Mouse (Mus musculus) hindbrain, embryonic 11.5 days (tissue): ENCODE measurements around the gene Ift140. TPM values are rescaled to one million over a fixed set of nuclear protein-coding genes. Genes with fewer than 3 reads are reported as not detected.
A peak's percentile ranks its signal among the peaks of the same experiment; 100 is the strongest.

ENCODE experiments used
- ATAC-seq: fragments of 200-750 bp; cut with Nextera tagmentation; 2 replicates; pipeline ENCODE4 v1.8.0; 2017; ENCODE audit warnings: mild to moderate bottlenecking, moderate TSS enrichment, moderate library complexity; ENCODE audit not compliant: low FRiP score
- DNase-seq: peaks from one replicate; pipeline ENCODE4 v3.0.0-alpha.2; 2015; ENCODE audit warnings: low spot score
- H3K27ac ChIP-seq: fragments of 300-500 bp; sonication (generic); 2 replicates; pipeline ENCODE4 v1.5.1; 2014; ENCODE audit warnings: mild to moderate bottlenecking, low read depth, low read length
- H3K27me3 ChIP-seq: fragments of 300-500 bp; sonication (generic); 2 replicates; pipeline ENCODE4 v1.6.1; 2014; ENCODE audit warnings: mild to moderate bottlenecking, low read length, moderate library complexity, mixed read lengths; ENCODE audit not compliant: control insufficient read depth, insufficient read depth
- H3K36me3 ChIP-seq: fragments of 300-500 bp; sonication (generic); 2 replicates; pipeline ENCODE4 v1.6.1; 2014; ENCODE audit warnings: mild to moderate bottlenecking, low read length, moderate library complexity, mixed read lengths; ENCODE audit not compliant: control insufficient read depth, insufficient read depth
- H3K4me1 ChIP-seq: fragments of 300-500 bp; sonication (generic); replicated peaks from 2 replicates; pipeline ENCODE4 v1.6.1; 2014; ENCODE audit warnings: low read length, mixed read lengths; ENCODE audit not compliant: control insufficient read depth, insufficient read depth
- H3K4me2 ChIP-seq: fragments of 300-500 bp; sonication (generic); replicated peaks from 2 replicates; pipeline ENCODE4 v1.6.1; 2014; ENCODE audit warnings: mild to moderate bottlenecking, low read depth, low read length
- H3K4me3 ChIP-seq: fragments of 300-500 bp; sonication (generic); 2 replicates; pipeline ENCODE4 v1.5.1; 2014; ENCODE audit warnings: low read depth, low read length
- H3K9ac ChIP-seq: fragments of 300-500 bp; sonication (generic); 2 replicates; pipeline ENCODE4 v1.6.1; 2014; ENCODE audit warnings: low read depth, low read length
- H3K9me3 ChIP-seq: fragments of 300-500 bp; sonication (generic); 2 replicates; pipeline ENCODE4 v1.6.1; 2016; ENCODE audit warnings: low read length; ENCODE audit not compliant: control insufficient read depth
- WGBS: fragments of 180-500 bp; shearing (Covaris S2); extraction: QIAGEN DNeasy Blood & Tissue Kit; methylation state at CpG from one replicate; pipeline ENCODE4 v1.1.7; 2014; 5-methylcytosine and 5-hydroxymethylcytosine counted together
- polyA plus RNA-seq: library from polyadenylated mRNA; unstranded; fragments of >200 nt; fragmentation: Nextera tagmentation; extraction: Ambion mirVana; gene quantifications from 2 replicates; pipeline ENCODE4 v1.2.1, GENCODE M21; 2014

Gene Ift140
- polyA plus RNA-seq, 1 experiment from 2014 or later, result 15.9 TPM

- Histone ChIP-seq H3K27me3 (no peaks in the 10 kb centered on the region), H3K4me1 (no peaks in the 10 kb centered on the region), H3K4me2 (no peak overlapping the region), H3K9me3 (no peaks in the 10 kb centered on the region), H3K4me3 (no peak overlapping the region), H3K9ac (no peak overlapping the region), H3K27ac (no peak overlapping the region), H3K36me3 (peaks cover 3% of the 10 kb centered on the region)
- no peak for ATAC-seq
- WGBS, result 95% methylated on average over 11 of the region's 11 CpGs
- DNase-seq, result no peak
Measured at GRCm38 (mm10) chr17:25101338-25101737, 85.5 kb downstream of the Ift140 start.

GRCm38 (mm10) chr17:25107786-25108185 is 91.9 kb downstream of the Ift140 start:
- peaks cover 3% of the 10 kb centered on the region; the same call in 1 of the 2 replicates for H3K36me3 ChIP-seq
- no peak for ATAC-seq
- DNase-seq, result no peak
- H3K4me3 ChIP-seq, result no peak overlapping the region
- 86% methylated on average over 9 of the region's 16 CpGs for WGBS
- no peak overlapping the region for H3K27ac ChIP-seq
- no peaks in the 10 kb centered on the region for H3K9me3 ChIP-seq
- no peaks in the 10 kb centered on the region for H3K27me3 ChIP-seq
- no peaks in the 10 kb centered on the region for H3K4me1 ChIP-seq
- no peak overlapping the region for H3K4me2 ChIP-seq
- H3K9ac ChIP-seq, result no peak overlapping the region

- 91% methylated on average over 2 of the region's 2 CpGs for WGBS
- Histone ChIP-seq H3K9me3 (no peaks in the 10 kb centered on the region), H3K4me1 (no peaks in the 10 kb centered on the region), H3K4me2 (no peak overlapping the region), H3K27me3 (no peaks in the 10 kb centered on the region), H3K4me3 (no peak overlapping the region), H3K27ac (no peak overlapping the region), H3K36me3 (peaks cover 3% of the 10 kb centered on the region; the same call in 1 of the 2 replicates), H3K9ac (no peak overlapping the region)
- ATAC-seq (no peak), DNase-seq (peak; percentile 53)
Measured at GRCm38 (mm10) chr17:25109578-25109977, 93.7 kb downstream of the Ift140 start.

GRCm38 (mm10) chr17:25110590-25110989 is 94.7 kb downstream of the Ift140 start:
- no peak overlapping the region for H3K9ac ChIP-seq
- no peak for DNase-seq
- no peak overlapping the region for H3K27ac ChIP-seq
- no peak overlapping the region for H3K4me3 ChIP-seq
- no peak overlapping the region for H3K4me2 ChIP-seq
- H3K27me3 ChIP-seq, result no peaks in the 10 kb centered on the region
- no peaks in the 10 kb centered on the region for H3K9me3 ChIP-seq
- 0 out of 2 replicates have a peak, but pooled peaks cover 3% of the 10 kb centered on the region for H3K36me3 ChIP-seq
- no peak for ATAC-seq
- 92% methylated on average over 6 of the region's 6 CpGs for WGBS
- H3K4me1 ChIP-seq, result 0 out of 2 replicates have a peak, but pooled peaks cover 3% of the 10 kb centered on the region

GRCm38 (mm10) chr17:25111220-25111619 is 95.3 kb downstream of the Ift140 start:
- no peak overlapping the region for H3K4me2 ChIP-seq
- ATAC-seq, result no peak
- H3K9ac ChIP-seq, result no peak overlapping the region
- no peak overlapping the region for H3K4me3 ChIP-seq
- H3K9me3 ChIP-seq, result no peaks in the 10 kb centered on the region
- no peak for DNase-seq
- 89% methylated on average over 5 of the region's 5 CpGs for WGBS
- 0 out of 2 replicates have a peak, but pooled peaks cover 3% of the 10 kb centered on the region for H3K36me3 ChIP-seq
- no peak overlapping the region for H3K27ac ChIP-seq
- H3K27me3 ChIP-seq, result no peaks in the 10 kb centered on the region
- 0 out of 2 replicates have a peak, but pooled peaks cover 3% of the 10 kb centered on the region for H3K4me1 ChIP-seq

GRCm38 (mm10) chr17:25111739-25112422 is 96.0 kb downstream of the Ift140 start:
- H3K4me3 ChIP-seq, result no peak overlapping the region
- H3K9ac ChIP-seq, result no peak overlapping the region
- ATAC-seq (no peak), DNase-seq (no peak)
- H3K4me1 ChIP-seq, result 0 out of 2 replicates have a peak, but pooled peaks cover 3% of the 10 kb centered on the region
- H3K27ac ChIP-seq, result no peak overlapping the region
- H3K27me3 ChIP-seq, result no peaks in the 10 kb centered on the region
- WGBS, result 86% methylated on average over 8 of the region's 8 CpGs
- H3K9me3 ChIP-seq, result no peaks in the 10 kb centered on the region
- no peak overlapping the region for H3K4me2 ChIP-seq
- 0 out of 2 replicates have a peak, but pooled peaks cover 3% of the 10 kb centered on the region for H3K36me3 ChIP-seq

GRCm38 (mm10) chr17:25112423-25112810 is 96.5 kb downstream of the Ift140 start:
- H3K27ac ChIP-seq, result no peak overlapping the region
- 0 out of 2 replicates have a peak, but pooled peaks cover 3% of the 10 kb centered on the region for H3K36me3 ChIP-seq
- ATAC-seq (no peak), DNase-seq (no peak)
- H3K4me1 ChIP-seq, result 0 out of 2 replicates have a peak, but pooled peaks cover 3% of the 10 kb centered on the region
- H3K4me2 ChIP-seq, result no peak overlapping the region
- no peaks in the 10 kb centered on the region for H3K27me3 ChIP-seq
- H3K9me3 ChIP-seq, result no peaks in the 10 kb centered on the region
- H3K4me3 ChIP-seq, result no peak overlapping the region
- H3K9ac ChIP-seq, result no peak overlapping the region
- 81% methylated on average over 3 of the region's 3 CpGs for WGBS

GRCm38 (mm10) chr17:25114908-25115645 is 99.2 kb downstream of the Ift140 start:
- DNase-seq (no peak), ATAC-seq (no peak)
- H3K4me3 ChIP-seq, result peak overlapping the region; percentile 57
- 13% methylated on average over 23 of the region's 23 CpGs for WGBS
- no peaks in the 10 kb centered on the region for H3K9me3 ChIP-seq
- H3K4me1 ChIP-seq, result 0 out of 2 replicates have a peak, but pooled peaks cover 3% of the 10 kb centered on the region
- H3K27me3 ChIP-seq, result no peaks in the 10 kb centered on the region
- peak overlapping the region; percentile 60 for H3K9ac ChIP-seq
- H3K27ac ChIP-seq, result peak overlapping the region; percentile 79
- H3K36me3 ChIP-seq, result 0 out of 2 replicates have a peak, but pooled peaks cover 3% of the 10 kb centered on the region
- peak overlapping the region; percentile 98 for H3K4me2 ChIP-seq
